Mouse (Mus musculus): ENCODE measurements around the gene Defb33.

Defb33 gene

DNA sequence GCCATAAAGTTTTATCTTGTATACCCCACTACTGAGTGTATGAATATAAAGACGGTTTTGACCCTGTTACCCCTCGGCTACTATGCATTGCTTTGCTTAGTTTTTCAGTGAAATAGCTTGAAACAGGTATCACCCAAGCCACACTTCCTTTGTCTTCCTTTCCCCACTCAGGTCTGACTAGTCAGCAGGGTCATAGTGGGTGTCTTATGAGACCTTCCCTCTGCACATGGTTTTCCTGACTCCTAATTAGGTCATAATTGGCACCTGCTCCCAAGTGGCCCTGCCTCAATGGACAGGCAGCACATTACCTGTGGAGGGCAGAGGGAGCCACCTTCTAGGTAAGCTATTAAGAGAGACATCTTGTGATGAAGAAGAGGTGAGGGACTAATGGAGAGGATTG, at the start of gene Defb33:
TSS of gene Defb33 (plus strand) at position 301 of the 400 bp plus-strand sequence.
- DNase-seq (ENCODE audit: low spot score) = no peak

DNA sequence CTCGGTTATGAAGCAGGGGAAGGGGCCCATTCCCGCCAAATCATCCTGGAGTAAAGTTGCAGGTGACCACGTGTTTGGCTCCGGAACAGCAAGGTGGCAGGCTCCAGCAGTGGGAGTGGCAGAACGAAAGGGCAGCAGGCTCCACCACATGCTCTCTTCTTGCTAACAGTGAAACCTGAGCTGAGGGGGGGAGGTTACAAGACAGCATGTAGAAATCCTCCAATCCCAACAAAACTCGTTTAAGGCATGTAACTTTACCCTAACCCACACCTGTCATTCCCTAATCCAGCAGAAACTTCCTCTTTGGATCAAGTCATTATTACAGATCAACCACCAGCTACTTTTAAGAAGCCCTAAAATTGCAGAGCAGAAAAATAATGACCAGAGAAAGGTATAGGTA, 17.9 kb upstream of the Defb33 start:
- no peak for DNase-seq (ENCODE audit: low spot score)

DNA sequence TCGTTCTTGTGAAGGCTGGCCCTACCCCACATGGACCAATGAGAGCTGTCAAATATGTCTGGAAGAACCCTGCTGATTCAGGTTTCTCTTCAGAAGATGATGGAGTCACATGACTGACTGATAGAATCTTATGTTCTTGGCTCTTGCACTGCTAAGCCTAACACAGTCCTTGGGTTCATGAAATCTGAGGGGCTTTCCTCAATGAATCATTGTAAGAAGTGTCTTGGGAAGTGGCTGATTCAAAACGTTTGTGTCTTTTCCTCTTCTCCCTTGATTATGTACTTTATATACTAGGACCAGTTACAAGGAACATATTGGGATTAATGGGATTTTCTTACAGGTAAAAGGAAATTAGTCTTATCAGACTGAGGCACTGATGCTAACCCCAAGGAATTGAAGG, 10.1 kb downstream of the Defb33 start, which contains the start of gene Gm15056:
TSS of gene Gm15056 (minus strand) at position 101 of the 400 bp plus-strand sequence.
- DNase-seq (ENCODE audit: low spot score) = no peak

DNA sequence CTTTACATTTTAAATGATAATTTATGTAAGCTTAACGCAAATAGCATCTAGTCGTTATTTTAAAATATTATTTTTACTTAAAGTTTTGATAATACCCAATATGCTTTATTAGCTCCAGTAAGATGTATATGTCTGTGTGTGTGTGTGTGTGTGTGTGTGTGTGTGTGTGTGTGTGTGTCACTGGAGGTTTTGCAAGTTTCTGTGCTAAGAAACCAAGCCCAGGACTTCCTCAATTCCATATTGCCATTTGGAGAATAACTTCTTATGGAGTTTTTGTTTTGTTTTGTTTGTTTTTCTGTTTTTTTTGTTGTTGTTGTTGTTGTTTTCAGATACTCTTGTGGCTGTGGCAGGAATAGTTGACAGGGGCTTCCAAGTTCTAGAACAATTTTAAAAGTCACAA, 14.7 kb downstream of the Defb33 start:
- no peak for DNase-seq (ENCODE audit: low spot score)

DNA sequence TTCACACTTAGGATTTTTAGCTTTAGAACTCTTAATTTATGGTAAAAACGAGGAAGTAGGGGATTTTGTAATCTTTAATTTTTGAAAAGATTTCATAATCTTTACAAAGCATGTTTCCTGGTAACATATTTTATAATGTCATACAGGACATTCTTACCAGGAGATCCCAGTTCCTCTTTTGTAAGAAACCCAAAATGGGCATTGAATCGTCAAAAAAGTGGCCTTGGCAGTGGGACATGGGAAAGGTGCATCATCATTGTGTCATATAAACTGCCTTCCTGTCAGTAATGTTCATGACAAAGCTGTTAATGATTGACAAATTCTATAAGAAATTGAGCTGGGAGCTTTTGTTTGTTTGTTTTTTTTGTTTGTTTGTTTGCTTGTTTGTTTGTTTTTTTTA, 15.8 kb downstream of the Defb33 start:
- DNase-seq (ENCODE audit: low spot score) = no peak

DNA sequence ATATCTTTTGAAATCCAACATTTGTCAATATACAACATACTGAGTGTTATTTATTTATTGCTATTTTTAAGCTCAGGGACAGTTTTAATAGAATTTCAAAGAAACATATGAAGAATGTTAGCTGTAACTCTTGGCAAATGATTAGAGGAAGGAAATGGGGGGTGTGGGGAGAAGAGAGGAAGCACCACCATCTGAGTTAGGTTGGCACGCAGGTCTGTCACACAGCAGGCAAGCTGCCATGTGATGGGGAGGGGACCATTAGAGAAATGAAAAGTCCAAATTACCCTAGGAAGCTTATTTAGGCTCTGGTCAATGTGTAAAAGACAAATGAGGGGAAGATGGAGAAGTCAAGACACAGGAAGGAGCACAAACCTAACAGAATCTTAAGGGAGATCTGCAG, 19.8 kb downstream of the Defb33 start:
- no peak for DNase-seq (ENCODE audit: low spot score)

DNA sequence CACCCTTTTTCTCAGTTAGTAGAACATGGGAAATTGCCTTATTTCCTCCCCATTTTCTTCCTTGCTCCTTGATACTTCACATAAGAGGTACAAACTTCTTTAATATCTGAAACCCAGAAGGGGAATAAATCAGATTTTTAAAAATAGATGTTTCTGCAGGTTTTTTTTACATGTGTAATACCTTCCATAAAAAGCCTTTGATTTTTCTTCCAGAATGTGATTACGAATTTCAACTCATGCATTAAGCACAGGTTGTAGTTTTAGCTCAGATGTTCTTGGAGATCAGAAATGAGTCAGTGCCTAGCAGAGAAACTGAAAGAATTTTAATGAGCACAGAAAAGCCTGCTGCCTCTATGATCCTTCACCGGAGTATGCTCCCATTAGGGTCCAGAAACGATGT, 29.5 kb downstream of the Defb33 start, which contains the start of gene Gm6040:
TSS of gene Gm6040 (minus strand) at position 101 of the 400 bp plus-strand sequence.
- no peak for DNase-seq (ENCODE audit: low spot score)

DNA sequence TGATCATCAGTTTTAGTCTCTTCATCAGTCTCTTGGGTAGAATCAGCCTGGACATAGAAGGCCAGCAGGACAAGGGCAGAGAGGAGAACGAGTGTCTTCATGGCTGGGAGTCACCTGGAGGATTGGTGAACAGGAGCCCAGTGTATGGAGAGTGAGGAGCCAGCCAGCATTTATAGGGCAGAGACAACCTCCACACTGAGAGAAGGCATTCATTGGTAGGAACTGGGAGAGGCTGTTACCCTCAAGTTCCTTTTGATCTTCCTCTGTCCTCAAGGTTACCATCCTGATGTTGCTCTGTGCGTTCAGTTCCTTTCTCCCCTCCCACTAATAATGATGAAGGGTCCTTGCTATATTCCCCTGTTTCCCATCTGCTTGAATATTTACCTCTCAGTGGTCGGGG, 52.1 kb downstream of the Defb33 start, which contains the start of gene AY761185:
TSS of gene AY761185 (minus strand) at position 101 of the 400 bp plus-strand sequence.
- DNase-seq (ENCODE audit: low spot score) = no peak

All from T-cell, adult 2 months (primary cell).